Mouse (Mus musculus) embryonic stem cell, embryonic (primary cell): ENCODE data around the gene Alk.

Experiments used
- CTCF ChIA-PET, 4 experiments: fragments of 300-600 bp in 2 of 4; fragments of 350-600 bp in 2 of 4; sonication (Branson Sonifier 250); formaldehyde crosslinking; loops; one replicate each; lab custom pipeline; 2022; ENCODE audit warnings: inconsistent platforms in 2 of 4; lab: Charles Lee
- POLR2A ChIA-PET, 4 experiments: fragments of 300-600 bp in 2 of 4; fragments of 350-600 bp in 2 of 4; sonication (Branson Sonifier 250); formaldehyde crosslinking; loops; one replicate each; lab custom pipeline; 2022; ENCODE audit warnings: antibody characterized with exemption in 4 of 4, inconsistent platforms in 1 of 4; lab: Charles Lee

Gene Alk

GRCm38 (mm10) chr17:71831960-71832359 is 772.5 kb downstream of the Alk start:
- POLR2A ChIA-PET = interaction anchor here in 1 of 4 experiments (1.1 kb wide), 1 partner anchor 23 kb away, joined by 4 read pairs; no protein-coding TSS in a partner anchor
- CTCF ChIA-PET = no interaction called here

GRCm38 (mm10) chr17:71828647-71829414 is 775.6 kb downstream of the Alk start:
- POLR2A ChIA-PET = interaction anchor here in 1 of 4 experiments (0.6 kb wide), 1 partner anchor 479 kb away, joined by 3 read pairs; no protein-coding TSS in a partner anchor
- CTCF ChIA-PET = no interaction called here

- CTCF ChIA-PET = interaction anchor here in 1 of 4 experiments (0.6 kb wide), 1 partner anchor 155 kb away, joined by 4 read pairs; no protein-coding TSS in a partner anchor
- POLR2A ChIA-PET = interaction anchor here in 2 of 4 experiments (0.5 to 1.1 kb wide), 3 partner anchors 11 to 828 kb away, joined by 3 read pairs; no protein-coding TSS in a partner anchor
These were observed 776.8 kb downstream of the Alk start for GRCm38 (mm10) chr17:71827627-71828026.

- CTCF ChIA-PET = interaction anchor here in 1 of 4 experiments (0.6 kb wide), 1 partner anchor 94 kb away, joined by 4 read pairs; no protein-coding TSS in a partner anchor
- POLR2A ChIA-PET = interaction anchor here in 2 of 4 experiments (0.7 to 1.1 kb wide), 2 partner anchors 20 to 827 kb away, joined by 3 read pairs; no protein-coding TSS in a partner anchor
These were observed 777.8 kb downstream of the Alk start for GRCm38 (mm10) chr17:71826603-71827002.

- ChIA-PET CTCF (interaction anchor here in 1 of 4 experiments (0.5 kb wide), 1 partner anchor 46 kb away, joined by 3 read pairs; no protein-coding TSS in a partner anchor), POLR2A (no interaction called here)
These were observed 780.7 kb downstream of the Alk start for GRCm38 (mm10) chr17:71823622-71824306.
